Mouse (Mus musculus) activated CD4-positive, CD25-positive, alpha-beta regulatory T cell, adult 9 weeks (primary cell): ENCODE results near the gene Ndufab1. TPM values are rescaled to one million over a fixed set of nuclear protein-coding genes. Genes with fewer than 3 reads are reported as not detected.

Source experiments
- polyA plus RNA-seq: library from polyadenylated mRNA; unstranded; fragments of 100-300 nt; shearing (Covaris generic); gene quantifications from one replicate; pipeline ENCODE4 v1.2.1, GENCODE M21; 2017

Gene Ndufab1
- polyA plus RNA-seq: 181 TPM

DNA sequence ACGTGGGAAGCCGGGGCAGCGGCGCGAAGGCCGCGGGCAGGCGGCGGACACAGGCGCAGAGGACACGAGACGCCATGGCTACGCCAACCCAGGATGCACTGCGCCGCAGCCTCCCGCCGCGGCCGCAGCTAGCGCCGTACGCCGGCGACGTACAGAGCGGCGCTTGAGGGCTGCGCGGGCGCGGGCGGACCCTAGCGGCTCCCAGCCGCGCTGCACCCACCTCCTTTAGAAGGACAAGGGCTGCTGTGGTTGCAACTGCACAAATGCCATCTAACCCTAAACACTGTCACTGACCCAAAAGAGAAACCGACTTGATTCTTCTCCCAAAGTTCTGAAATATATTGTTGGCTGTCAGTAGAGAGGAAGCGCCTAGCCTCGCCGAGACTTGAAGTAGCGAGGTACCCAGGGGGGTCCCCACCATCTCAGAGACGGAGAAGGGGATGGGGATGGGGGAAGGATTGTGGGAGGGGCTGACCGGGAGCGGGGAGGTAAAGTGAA, at the start of gene Ndufab1:
TSS of gene Ndufab1 (minus strand) at position 140 of the 498 bp plus-strand sequence.

DNA sequence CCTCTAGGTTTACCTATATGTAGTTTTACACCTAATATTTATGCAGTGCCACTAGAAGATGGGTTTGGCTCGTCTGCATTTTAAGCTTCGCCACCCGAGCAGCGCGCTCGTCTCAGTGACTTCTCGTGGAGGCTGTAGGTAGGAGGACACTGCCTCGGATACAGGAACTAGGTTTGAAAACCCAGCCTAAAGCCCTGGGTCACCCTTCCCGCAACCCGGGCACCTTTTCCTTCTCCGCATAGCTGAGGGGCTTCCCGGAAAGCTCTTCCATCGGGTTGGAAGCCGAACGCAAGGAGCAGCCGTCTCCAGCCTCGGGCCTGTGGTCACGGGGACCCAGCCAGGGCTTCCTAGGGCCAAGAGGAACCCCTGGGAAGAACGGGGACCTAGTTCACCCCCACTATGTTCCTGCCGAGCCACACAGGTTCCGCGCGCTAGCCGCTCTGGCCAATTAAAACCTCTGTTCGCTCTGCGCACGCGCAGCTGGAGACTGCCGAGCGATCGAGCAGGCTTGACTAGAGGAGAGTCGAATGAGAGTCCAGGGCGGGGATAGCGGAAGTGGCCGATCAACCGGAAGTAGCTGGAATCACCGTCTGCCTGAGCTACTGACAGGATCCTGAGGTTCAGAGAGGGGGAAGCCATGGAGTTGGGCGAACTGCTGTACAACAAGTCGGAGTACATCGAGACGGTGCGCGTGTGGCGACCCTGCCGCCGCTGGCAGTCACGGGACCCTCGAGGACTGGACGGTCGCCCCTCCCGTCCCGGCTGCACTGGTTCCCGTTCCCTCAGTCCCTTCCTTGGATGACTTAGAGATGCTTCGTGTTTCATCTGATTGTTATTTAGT, 31.0 kb upstream of the Ndufab1 start, which contains the start of the genes Palb2 and Dctn5:
TSS of gene Palb2 (minus strand) at position 489 of the 841 bp plus-strand sequence.
TSS of gene Dctn5 (plus strand) at position 545 of the 841 bp plus-strand sequence.

DNA sequence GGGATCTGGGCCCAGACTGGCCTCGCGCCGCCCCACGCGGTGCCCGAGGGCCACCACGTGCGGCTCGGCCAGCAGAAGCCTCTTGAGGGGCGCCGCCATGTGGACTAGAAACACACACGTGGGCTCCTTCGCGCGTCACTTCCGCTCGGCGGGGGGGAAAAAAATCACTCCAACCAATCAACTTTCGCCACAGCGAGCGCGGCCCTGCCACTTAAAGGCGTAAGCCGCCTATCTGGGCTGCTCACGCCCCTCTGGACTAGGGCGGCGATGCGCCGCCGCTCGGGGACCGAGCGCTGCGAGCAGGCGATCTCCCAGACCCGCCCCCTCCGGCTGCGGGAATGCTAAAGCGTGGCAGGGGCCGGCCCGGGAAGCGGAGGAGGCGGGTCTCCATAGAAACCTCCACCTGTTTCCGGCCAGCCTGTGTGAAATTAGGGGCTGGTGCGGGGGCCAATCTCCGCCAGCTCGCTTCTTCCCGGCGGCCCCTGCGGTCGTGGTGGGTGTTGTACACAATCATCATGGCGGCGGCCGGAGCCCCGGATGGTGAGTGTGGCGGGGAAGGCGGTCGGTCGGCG, 34.7 kb downstream of the Ndufab1 start, which contains the start of the genes Ubfd1 and Ears2:
TSS of gene Ubfd1 (plus strand) at position 231 of the 572 bp plus-strand sequence.
TSS of gene Ears2 (minus strand) at position 319 of the 572 bp plus-strand sequence.

Other genes with a start within 250 kb of the Ndufab1 start
- gene Scnn1b, start 236.8 kb downstream of the Ndufab1 start, polyA plus RNA-seq: 0.55 TPM
- 15.3 TPM for gene Cog7, start 120.2 kb downstream of the Ndufab1 start, polyA plus RNA-seq
- 4.1 TPM for gene Gga2, start 80.7 kb downstream of the Ndufab1 start, polyA plus RNA-seq
- 13.1 TPM for gene Ubfd1, start 34.7 kb downstream of the Ndufab1 start, polyA plus RNA-seq
- 16.3 TPM for gene Ears2, start 34.6 kb downstream of the Ndufab1 start, polyA plus RNA-seq
- gene Palb2, start 31.1 kb upstream of the Ndufab1 start, polyA plus RNA-seq: 8.2 TPM
- gene Dctn5, start 31.2 kb upstream of the Ndufab1 start, polyA plus RNA-seq: 153 TPM
- gene Plk1, start 57.6 kb upstream of the Ndufab1 start, polyA plus RNA-seq: 8.2 TPM
- not detected for gene Ern2, start 84.3 kb upstream of the Ndufab1 start, polyA plus RNA-seq
- gene Chp2, start 117.6 kb upstream of the Ndufab1 start, polyA plus RNA-seq: not detected
- 28.8 TPM for gene Prkcb, start 186.9 kb upstream of the Ndufab1 start, polyA plus RNA-seq